Comparison of ENCODE assay signal across 8 mouse cellular contexts in the genomic region with DNA sequence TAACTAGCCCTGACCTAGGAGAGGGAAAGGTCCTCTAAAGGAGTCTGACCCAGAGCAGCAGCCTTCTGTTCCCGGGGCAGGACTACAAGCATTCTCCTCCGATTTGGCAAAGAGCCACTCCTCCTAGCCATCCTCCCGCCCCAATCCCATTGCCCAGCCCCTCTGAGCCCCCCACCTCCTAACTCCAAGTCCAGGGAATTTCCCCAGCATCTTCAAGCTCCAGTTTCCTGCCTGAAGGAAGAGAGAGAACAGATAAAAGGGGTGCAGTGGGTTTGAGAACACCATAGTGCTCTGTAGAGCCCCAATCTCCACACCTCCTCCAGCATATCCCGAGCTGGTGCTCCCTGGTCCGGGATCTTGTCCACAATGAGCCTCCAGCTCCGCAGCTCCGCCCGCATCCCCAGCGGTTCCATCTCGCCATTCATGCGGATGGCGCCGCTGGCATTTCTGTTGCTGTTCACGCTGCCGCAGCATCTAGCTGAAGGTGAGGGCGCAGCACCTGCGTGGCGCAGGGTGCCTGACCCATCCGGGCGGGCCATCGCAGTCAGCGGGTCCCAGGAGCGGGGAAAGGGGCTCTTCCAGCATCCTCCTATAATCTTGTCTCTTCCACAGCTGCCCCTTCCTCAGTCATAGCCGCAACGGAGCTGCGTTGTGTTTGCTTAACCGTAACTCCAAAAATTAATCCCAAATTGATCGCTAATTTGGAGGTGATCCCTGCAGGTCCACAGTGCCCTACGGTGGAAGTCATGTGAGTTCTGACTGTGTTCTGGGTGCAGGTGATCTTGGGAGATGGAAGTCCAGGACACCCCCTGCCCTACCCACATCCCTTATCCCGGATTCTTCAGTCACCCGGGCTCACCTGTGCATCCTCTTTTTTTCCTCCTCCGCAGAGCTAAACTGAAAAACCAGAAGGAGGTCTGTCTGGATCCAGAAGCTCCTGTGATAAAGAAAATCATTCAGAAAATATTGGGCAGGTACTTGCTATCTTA. TPM values are rescaled to one million over a fixed set of nuclear protein-coding genes. Genes with fewer than 3 reads are reported as not detected.
DNase-seq lines count a peak whose midpoint lies in the region; ATAC-seq and TF ChIP-seq lines count a peak whose summit lies in the region.

A gene (plus strand): TSS at position 284 of the 989 bp plus-strand sequence.

- intact Hi-C loops in left cerebral cortex, postnatal 4 days (cut with DNase I) = no loop called here

- TF ChIP-seq POLR2A in brain, embryonic 14.5 days (IDR thresholded peaks at IDR 0.05; ENCODE audit: borderline replicate concordance, extremely low read depth, insufficient read depth, insufficient read length, poor library complexity, severe bottlenecking) = no peak
- TF ChIP-seq POLR2A in olfactory bulb, adult 2 months (IDR thresholded peaks at IDR 0.05; ENCODE audit: insufficient read depth, low read depth, low read length) = no peak

- TF ChIP-seq CTCF in brain, embryonic 14.5 days (IDR thresholded peaks at IDR 0.05; ENCODE audit: borderline replicate concordance, extremely low read depth, insufficient read depth, insufficient read length) = no peak
- no peak for TF ChIP-seq CTCF in olfactory bulb, adult 2 months (IDR thresholded peaks at IDR 0.05; ENCODE audit: insufficient read depth, low read depth, low read length)

- H3K9ac ChIP-seq in heart, embryonic 16.5 days (ENCODE audit: low read length) = no peak within 1 kb of the TSS
- peak within 1 kb of the TSS; percentile 54 for H3K9ac ChIP-seq in limb, embryonic 13.5 days

- H3K4me1 ChIP-seq in heart, embryonic 16.5 days (ENCODE audit: control insufficient read depth, insufficient read depth, low read length) = peaks cover 5% of the 10 kb centered on the region; the same call in 1 of the 2 replicates
- H3K4me1 ChIP-seq in limb, embryonic 13.5 days = peaks cover 26% of the 10 kb centered on the region
- peaks cover 13% of the 10 kb centered on the region for H3K4me1 ChIP-seq in olfactory bulb, adult 2 months (ENCODE audit: control insufficient read depth, insufficient read depth, low read length)

- WGBS in heart, embryonic 16.5 days = 6% methylated on average over 32 of the region's 32 CpGs
- WGBS in limb, embryonic 13.5 days = 6% methylated on average over 32 of the region's 32 CpGs
- WGBS in olfactory bulb, adult 2 months = 3% methylated on average over 32 of the region's 32 CpGs

- peak within 1 kb of the TSS; percentile 44 for H3K4me2 ChIP-seq in heart, embryonic 16.5 days (ENCODE audit: low read depth, low read length)
- peak within 1 kb of the TSS; percentile 71 for H3K4me2 ChIP-seq in limb, embryonic 13.5 days (replicated peaks)

- no peak within 1 kb of the TSS for H3K27ac ChIP-seq in heart, embryonic 16.5 days (ENCODE audit: low read length)
- H3K27ac ChIP-seq in limb, embryonic 13.5 days = no peak within 1 kb of the TSS
- H3K27ac ChIP-seq in olfactory bulb, adult 2 months (ENCODE audit: insufficient read depth, low read depth, low read length) = no peak within 1 kb of the TSS

- no peaks in the 10 kb centered on the region for H3K36me3 ChIP-seq in heart, embryonic 16.5 days (ENCODE audit: control insufficient read depth, insufficient read depth)
- H3K36me3 ChIP-seq in limb, embryonic 13.5 days = no peaks in the 10 kb centered on the region

- no peak; the same call in 1 of the 2 replicates for ATAC-seq in heart, embryonic 16.5 days (replicated peaks; ENCODE audit: extremely low read depth, insufficient read depth, low FRiP score)
- ATAC-seq in limb, embryonic 13.5 days (ENCODE audit: low FRiP score, low read depth) = peak; percentile 17; the same call in 1 of the 2 replicates
- ATAC-seq in erythroid progenitor cell, adult 5-6 weeks (replicated peaks; ENCODE audit: low FRiP score, poor library complexity, severe bottlenecking) = no peak

- H3K27me3 ChIP-seq in heart, embryonic 16.5 days (ENCODE audit: control insufficient read depth, insufficient read depth, low read length) = peaks cover 8% of the 10 kb centered on the region
- peaks cover 23% of the 10 kb centered on the region for H3K27me3 ChIP-seq in limb, embryonic 13.5 days

- DNase-seq in left cerebral cortex, postnatal 4 days = peak; percentile 10
- DNase-seq in left cerebral cortex, adult 8-10 months (ENCODE audit: low spot score in 2 of 2) = no peak
- peak; percentile 64 for DNase-seq in brain, embryonic 14.5 days (ENCODE audit: low read depth)
- no peak for DNase-seq in natural killer cell, adult 2 months (ENCODE audit: low spot score in 2 of 2)

- peak within 1 kb of the TSS; percentile 13 for H3K4me3 ChIP-seq in heart, embryonic 16.5 days (ENCODE audit: low read length)
- H3K4me3 ChIP-seq in limb, embryonic 13.5 days = peak within 1 kb of the TSS; percentile 43
- peak within 1 kb of the TSS; percentile 34 for H3K4me3 ChIP-seq in olfactory bulb, adult 2 months (ENCODE audit: insufficient read depth, low read depth, low read length)

- no peaks in the 10 kb centered on the region for H3K9me3 ChIP-seq in heart, embryonic 16.5 days (replicated peaks; ENCODE audit: control insufficient read depth, low read length)
- no peaks in the 10 kb centered on the region for H3K9me3 ChIP-seq in limb, embryonic 13.5 days

RNA-seq across cellular contexts. Expression of the gene that starts here (rescaled TPM):
- not detected for total RNA-seq in left cerebral cortex, postnatal 4 days (2021)
- total RNA-seq in left cerebral cortex, adult 8-10 months (2022) = 1 to 10 TPM in 1 of 4 experiments, under 1 TPM in 3; 0.30 to 1.9 (median 0.64) TPM
- 0.04 and 0.06 TPM in 2 replicates for polyA plus RNA-seq in brain, embryonic 14.5 days (2012; rRNA removed)
- 0.14 TPM in 1 of 2 replicates, not detected in the other for polyA plus RNA-seq in heart, embryonic 16.5 days (2015; fragmentation: Nextera tagmentation; extraction: Ambion mirVana)
- 0.51 and 0.71 TPM in 2 replicates for polyA plus RNA-seq in limb, embryonic 13.5 days (2015; fragmentation: Nextera tagmentation; extraction: Ambion mirVana)
- not detected in 2 replicates for polyA plus RNA-seq in olfactory bulb, adult 2 months (2012; ENCODE audit: insufficient read depth, insufficient read length, low replicate concordance, missing spikeins)
- not detected in 2 replicates for total RNA-seq in erythroid progenitor cell, adult 5-6 weeks (2015; ENCODE audit: low replicate concordance)
- not detected in 2 replicates for total RNA-seq in erythroid progenitor cell, adult 5-6 weeks (2017; ENCODE audit: low replicate concordance)

Comparison
In these comparisons a context has a peak if more than half of its experiments do, and no peak if none do; other contexts are left out.
1. Peak in DNase-seq in left cerebral cortex, postnatal 4 days; RNA of the gene not detected or under 1 TPM.
2. Peak in DNase-seq in brain, embryonic 14.5 days; RNA of the gene not detected or under 1 TPM.
3. Peak in ATAC-seq, H3K4me3 ChIP-seq, H3K9ac ChIP-seq and H3K4me2 ChIP-seq in limb, embryonic 13.5 days; RNA of the gene not detected or under 1 TPM.